32 mouse cellular contexts compared by ENCODE assay signal in genomic region chr7:125806571-125806970, GRCm38 (mm10).
"Had no signal": no experiment of that assay in that cellular context is flagged by ENCODE, and none has a peak within 500 bp of the region (broad histone marks: within the 10 kb centered on the region; RNA-seq: fewer than 3 reads in every experiment).

No protein-coding gene starts in this region.

- H3K27ac ChIP-seq: limb, embryonic 10.5 days; limb, embryonic 12.5 days; limb, embryonic 13.5 days; limb, embryonic 15.5 days; liver, embryonic 12.5 days; liver, embryonic 13.5 days; liver, embryonic 14.5 days; liver, embryonic 15.5 days; lung, embryonic 15.5 days; macrophage; midbrain, embryonic 10.5 days; midbrain, embryonic 12.5 days; midbrain, embryonic 13.5 days; midbrain, embryonic 15.5 days; neural tube, embryonic 12.5 days; neural tube, embryonic 13.5 days had no signal

- H3K4me2 ChIP-seq: limb, embryonic 12.5 days; limb, embryonic 13.5 days; limb, embryonic 15.5 days; liver, embryonic 12.5 days; liver, embryonic 13.5 days; liver, embryonic 15.5 days; lung, embryonic 14.5 days; lung, embryonic 15.5 days; midbrain, embryonic 11.5 days; midbrain, embryonic 12.5 days; midbrain, embryonic 13.5 days; midbrain, embryonic 15.5 days; neural tube, embryonic 12.5 days; neural tube, embryonic 13.5 days had no signal

- H3K4me1 ChIP-seq: limb, embryonic 12.5 days; limb, embryonic 13.5 days; limb, embryonic 15.5 days; liver, embryonic 12.5 days; liver, embryonic 13.5 days; liver, embryonic 15.5 days; lung, embryonic 15.5 days; megakaryocyte, embryonic 14.5 days; midbrain, embryonic 10.5 days; midbrain, embryonic 12.5 days; midbrain, embryonic 13.5 days; midbrain, embryonic 15.5 days; neural tube, embryonic 12.5 days; neural tube, embryonic 13.5 days had no signal

- H3K9ac ChIP-seq: limb, embryonic 12.5 days; limb, embryonic 13.5 days; limb, embryonic 15.5 days; liver, embryonic 12.5 days; liver, embryonic 13.5 days; liver, embryonic 14.5 days; liver, embryonic 15.5 days; liver, postnatal 0 days; lung, embryonic 14.5 days; lung, embryonic 15.5 days; midbrain, embryonic 12.5 days; midbrain, embryonic 13.5 days; midbrain, embryonic 15.5 days; neural tube, embryonic 12.5 days; neural tube, embryonic 13.5 days had no signal

- H3K36me3 ChIP-seq: limb, embryonic 10.5 days; limb, embryonic 12.5 days; limb, embryonic 15.5 days; liver, embryonic 12.5 days; liver, embryonic 13.5 days; liver, embryonic 15.5 days; lung, embryonic 15.5 days; midbrain, embryonic 10.5 days; midbrain, embryonic 12.5 days; midbrain, embryonic 13.5 days; midbrain, embryonic 15.5 days; neural tube, embryonic 12.5 days; neural tube, embryonic 13.5 days had no signal

- H3K27me3 ChIP-seq: limb, embryonic 12.5 days; limb, embryonic 13.5 days; limb, embryonic 15.5 days; liver, embryonic 12.5 days; liver, embryonic 13.5 days; liver, embryonic 15.5 days; lung, embryonic 15.5 days; midbrain, embryonic 12.5 days; midbrain, embryonic 13.5 days; midbrain, embryonic 15.5 days; neural tube, embryonic 12.5 days; neural tube, embryonic 13.5 days had no signal

- ATAC-seq: liver, embryonic 12.5 days; liver, postnatal 0 days; lung, postnatal 0 days; midbrain, embryonic 13.5 days; midbrain, embryonic 15.5 days; midbrain, embryonic 16.5 days had no signal

- DNase-seq: left cerebral cortex, postnatal 4 days; liver; liver, embryonic 13.5 days; liver, postnatal 0 days; lung, adult 18-20 months; lung, adult 2 months; lung, embryonic 14.5 days; lung, postnatal 10 days; lung, postnatal 14 days; lung, postnatal 36 days; lung, postnatal 4 days; midbrain, embryonic 14.5 days had no signal

- H3K9me3 ChIP-seq: limb, embryonic 10.5 days; limb, embryonic 12.5 days; limb, embryonic 13.5 days; limb, embryonic 15.5 days; liver, embryonic 12.5 days; liver, embryonic 13.5 days; liver, embryonic 15.5 days; lung, embryonic 15.5 days; megakaryocyte, embryonic 14.5 days; midbrain, embryonic 10.5 days; midbrain, embryonic 12.5 days; midbrain, embryonic 13.5 days; midbrain, embryonic 15.5 days; neural tube, embryonic 12.5 days; neural tube, embryonic 13.5 days had no signal

- H3K4me3 ChIP-seq: limb, embryonic 10.5 days; limb, embryonic 12.5 days; limb, embryonic 13.5 days; limb, embryonic 15.5 days; liver, embryonic 12.5 days; liver, embryonic 13.5 days; liver, embryonic 15.5 days; lung, embryonic 15.5 days; megakaryocyte, embryonic 14.5 days; midbrain, embryonic 10.5 days; midbrain, embryonic 12.5 days; midbrain, embryonic 13.5 days; midbrain, embryonic 15.5 days; myocyte; neural tube, embryonic 12.5 days; neural tube, embryonic 13.5 days had no signal
